Mouse (Mus musculus): ENCODE results near the gene Cdc42ep3.
A peak's percentile ranks its signal among the peaks of the same experiment; 100 is the strongest.

The Cdc42ep3 gene

GRCm38 (mm10) chr17:79354444-79355270 is at the start of gene Cdc42ep3:
Gene Cdc42ep3, minus strand, starts transcription at chr17:79355091.
- DNase-seq (ENCODE audit: low spot score in 2 of 2) = peak; percentile 89 to 90

GRCm38 (mm10) chr17:79400356-79400755 is 45.5 kb upstream of the Cdc42ep3 start:
- no peak for DNase-seq (ENCODE audit: low spot score in 2 of 2)

- no peak for DNase-seq (ENCODE audit: low spot score in 2 of 2)
Measured at GRCm38 (mm10) chr17:79398416-79398815, 43.5 kb upstream of the Cdc42ep3 start.

- DNase-seq (ENCODE audit: low spot score in 2 of 2) = no peak
Measured at GRCm38 (mm10) chr17:79394799-79395198, 39.9 kb upstream of the Cdc42ep3 start.

- no peak for DNase-seq (ENCODE audit: low spot score in 2 of 2)
Measured at GRCm38 (mm10) chr17:79393886-79394285, 39.0 kb upstream of the Cdc42ep3 start.

GRCm38 (mm10) chr17:79387465-79388066 is 32.7 kb upstream of the Cdc42ep3 start:
- no peak for DNase-seq (ENCODE audit: low spot score in 2 of 2)

- no peak for DNase-seq (ENCODE audit: low spot score in 2 of 2)
Measured at GRCm38 (mm10) chr17:79381485-79381884, 26.6 kb upstream of the Cdc42ep3 start.

GRCm38 (mm10) chr17:79379191-79379590 is 24.3 kb upstream of the Cdc42ep3 start:
- DNase-seq (ENCODE audit: low spot score in 2 of 2) = no peak

- DNase-seq (ENCODE audit: low spot score in 2 of 2) = no peak
Measured at GRCm38 (mm10) chr17:79376434-79377210, 21.7 kb upstream of the Cdc42ep3 start.

- DNase-seq (ENCODE audit: low spot score in 2 of 2) = no peak
Measured at GRCm38 (mm10) chr17:79372973-79373372, 18.1 kb upstream of the Cdc42ep3 start.

GRCm38 (mm10) chr17:79364749-79365450 is 10.0 kb upstream of the Cdc42ep3 start:
- no peak for DNase-seq (ENCODE audit: low spot score in 2 of 2)

GRCm38 (mm10) chr17:79356071-79356601 is 1.2 kb upstream of the Cdc42ep3 start:
- DNase-seq (ENCODE audit: low spot score in 2 of 2) = peak in 1 of 2 experiments; percentile 54

GRCm38 (mm10) chr17:79355271-79355991 is 540 bp upstream of the Cdc42ep3 start:
- DNase-seq (ENCODE audit: low spot score in 2 of 2) = peak; percentile 80 to 81

GRCm38 (mm10) chr17:79354174-79354443 is 782 bp downstream of the Cdc42ep3 start:
- DNase-seq (ENCODE audit: low spot score in 2 of 2) = no peak

- DNase-seq (ENCODE audit: low spot score in 2 of 2) = peak in 1 of 2 experiments; percentile 36
Measured at GRCm38 (mm10) chr17:79353446-79354173, 1.3 kb downstream of the Cdc42ep3 start.

GRCm38 (mm10) chr17:79350751-79351191 is 4.1 kb downstream of the Cdc42ep3 start:
- peak; percentile 55 to 76 for DNase-seq (ENCODE audit: low spot score in 2 of 2)

GRCm38 (mm10) chr17:79349371-79349770 is 5.5 kb downstream of the Cdc42ep3 start:
- DNase-seq (ENCODE audit: low spot score in 2 of 2) = no peak

GRCm38 (mm10) chr17:79347920-79348589 is 6.8 kb downstream of the Cdc42ep3 start:
- DNase-seq (ENCODE audit: low spot score in 2 of 2) = no peak

GRCm38 (mm10) chr17:79347291-79347690 is 7.6 kb downstream of the Cdc42ep3 start:
- DNase-seq (ENCODE audit: low spot score in 2 of 2) = peak in 1 of 2 experiments; percentile 13
